Mouse (Mus musculus) regulatory T cell (primary cell): ENCODE data around the gene Zdhhc7.

ENCODE experiments used
- in situ Hi-C: fragments of 300-600 bp; cut with MboI, MseI; formaldehyde crosslinking; loops from one replicate; pipeline ENCODE4 v1.15.1; 2025; ENCODE audit warnings: high pct_unique_total_duplicates

The Zdhhc7 gene

GRCm38 (mm10) chr8:120114315-120114841 lies 13.1 kb upstream of the Zdhhc7 start:
- in situ Hi-C loops, result no loop called here

GRCm38 (mm10) chr8:120113758-120114255 lies 12.5 kb upstream of the Zdhhc7 start, which contains the start of gene 6430548M08Rik:
TSS of gene 6430548M08Rik (plus strand) at chr8:120114152.
- in situ Hi-C loops, result no loop called here

GRCm38 (mm10) chr8:120113306-120113705 lies 12.0 kb upstream of the Zdhhc7 start:
- in situ Hi-C loops, result no loop called here

GRCm38 (mm10) chr8:120112535-120112934 lies 11.3 kb upstream of the Zdhhc7 start:
- in situ Hi-C loops, result no loop called here

- in situ Hi-C loops, result no loop called here
Observed at GRCm38 (mm10) chr8:120111382-120111781, 10.1 kb upstream of the Zdhhc7 start.

GRCm38 (mm10) chr8:120110966-120111365 lies 9.7 kb upstream of the Zdhhc7 start:
- in situ Hi-C loops, result no loop called here

- in situ Hi-C loops, result no loop called here
Observed at GRCm38 (mm10) chr8:120109149-120109548, 7.9 kb upstream of the Zdhhc7 start.

- in situ Hi-C loops, result no loop called here
Observed at GRCm38 (mm10) chr8:120104721-120105272, 3.5 kb upstream of the Zdhhc7 start.

- in situ Hi-C loops, result no loop called here
Observed at GRCm38 (mm10) chr8:120103916-120104315, 2.6 kb upstream of the Zdhhc7 start.

GRCm38 (mm10) chr8:120100388-120101067 lies 754 bp downstream of the Zdhhc7 start:
- in situ Hi-C loops, result no loop called here

- in situ Hi-C loops, result no loop called here
Observed at GRCm38 (mm10) chr8:120096486-120096885, 4.8 kb downstream of the Zdhhc7 start.

GRCm38 (mm10) chr8:120094801-120095200 lies 6.5 kb downstream of the Zdhhc7 start:
- in situ Hi-C loops, result no loop called here

GRCm38 (mm10) chr8:120093103-120093502 lies 8.2 kb downstream of the Zdhhc7 start:
- in situ Hi-C loops, result no loop called here

- in situ Hi-C loops, result no loop called here
Observed at GRCm38 (mm10) chr8:120091032-120091431, 10.2 kb downstream of the Zdhhc7 start.

- in situ Hi-C loops, result no loop called here
Observed at GRCm38 (mm10) chr8:120089511-120089910, 11.8 kb downstream of the Zdhhc7 start.

- in situ Hi-C loops, result no loop called here
Observed at GRCm38 (mm10) chr8:120084783-120085182, 16.5 kb downstream of the Zdhhc7 start.

GRCm38 (mm10) chr8:120083261-120083660 lies 18.0 kb downstream of the Zdhhc7 start:
- in situ Hi-C loops, result no loop called here

- in situ Hi-C loops, result no loop called here
Observed at GRCm38 (mm10) chr8:120079361-120079760, 21.9 kb downstream of the Zdhhc7 start.

- in situ Hi-C loops, result no loop called here
Observed at GRCm38 (mm10) chr8:120078080-120078479, 23.2 kb downstream of the Zdhhc7 start.

GRCm38 (mm10) chr8:120075347-120075746 lies 25.9 kb downstream of the Zdhhc7 start:
- in situ Hi-C loops, result no loop called here

GRCm38 (mm10) chr8:120074516-120074915 lies 26.8 kb downstream of the Zdhhc7 start:
- in situ Hi-C loops, result loop anchor here (5.0 kb wide), 2 partner anchors 47 to 127 kb away; no protein-coding TSS in a partner anchor

GRCm38 (mm10) chr8:120072827-120073226 lies 28.5 kb downstream of the Zdhhc7 start:
- in situ Hi-C loops, result loop anchor here (5.0 kb wide), 2 partner anchors 46 to 126 kb away; no protein-coding TSS in a partner anchor

GRCm38 (mm10) chr8:120072259-120072658 lies 29.0 kb downstream of the Zdhhc7 start:
- in situ Hi-C loops, result loop anchor here (5.0 kb wide), 2 partner anchors 45 to 125 kb away; no protein-coding TSS in a partner anchor
